Mouse (Mus musculus): ENCODE results near the gene Kcnj5.

Kcnj5 gene

DNA sequence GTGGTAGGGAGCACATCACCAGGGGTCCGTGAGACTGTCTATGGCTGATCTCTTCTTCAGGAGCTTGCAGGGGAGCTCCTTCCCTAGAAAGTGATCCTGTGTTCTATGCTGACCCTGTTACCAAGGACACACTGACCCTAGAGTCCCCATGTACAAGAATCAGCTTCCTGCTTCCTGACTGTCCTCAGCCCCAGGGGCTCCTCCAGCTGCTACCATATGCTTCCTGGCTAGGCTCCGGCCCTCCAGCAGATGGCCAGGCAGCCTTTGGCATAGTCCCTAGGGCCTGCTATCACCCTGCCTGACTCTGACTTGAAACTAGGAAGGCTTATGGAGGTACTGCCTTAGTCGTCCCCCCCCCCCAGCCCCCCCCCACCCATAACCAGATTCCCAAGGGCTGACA, 24.0 kb downstream of the Kcnj5 start:
- no peak for DNase-seq (ENCODE audit: low read depth, low spot score)

DNA sequence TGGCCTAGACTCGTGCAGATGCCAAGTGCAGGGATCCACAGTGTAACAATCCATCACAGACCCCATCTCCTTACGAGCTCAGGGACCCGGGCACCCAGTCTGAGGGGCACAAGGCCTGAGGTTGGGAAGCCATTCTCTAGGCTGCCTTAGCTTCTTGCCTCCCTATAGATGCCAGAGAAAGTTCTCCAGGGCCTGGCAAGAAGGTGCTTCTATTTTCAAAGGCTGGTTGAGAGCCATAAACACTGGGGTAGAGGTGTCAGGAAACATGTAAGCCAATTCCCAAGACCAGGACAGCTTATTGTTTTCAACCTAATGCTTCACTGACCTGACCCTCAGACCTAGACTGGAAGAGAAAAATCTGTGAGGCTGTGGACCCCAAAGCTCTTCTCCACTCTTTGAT, 28.2 kb downstream of the Kcnj5 start:
- DNase-seq (ENCODE audit: low read depth, low spot score): no peak

DNA sequence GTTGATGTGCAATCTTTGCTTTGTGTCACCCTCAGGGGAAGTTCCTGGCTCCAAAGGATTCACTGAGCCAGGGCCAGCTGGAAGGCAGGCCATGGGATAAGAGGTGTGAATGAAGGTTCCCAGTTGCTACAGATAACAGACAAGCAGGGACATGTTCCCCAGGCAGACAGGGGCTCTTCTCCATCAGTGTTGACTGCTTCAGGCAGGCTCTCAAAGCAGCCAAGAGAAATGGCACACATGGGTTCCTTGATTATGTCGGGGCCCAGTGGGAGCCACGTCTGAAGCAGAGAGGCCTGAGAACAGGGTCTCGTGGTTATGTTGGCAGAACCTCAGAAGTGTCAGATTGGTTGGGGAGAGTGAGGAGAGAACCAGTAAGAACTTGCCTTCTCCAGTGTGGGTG, 30.1 kb downstream of the Kcnj5 start:
- no peak for DNase-seq (ENCODE audit: low read depth, low spot score)

DNA sequence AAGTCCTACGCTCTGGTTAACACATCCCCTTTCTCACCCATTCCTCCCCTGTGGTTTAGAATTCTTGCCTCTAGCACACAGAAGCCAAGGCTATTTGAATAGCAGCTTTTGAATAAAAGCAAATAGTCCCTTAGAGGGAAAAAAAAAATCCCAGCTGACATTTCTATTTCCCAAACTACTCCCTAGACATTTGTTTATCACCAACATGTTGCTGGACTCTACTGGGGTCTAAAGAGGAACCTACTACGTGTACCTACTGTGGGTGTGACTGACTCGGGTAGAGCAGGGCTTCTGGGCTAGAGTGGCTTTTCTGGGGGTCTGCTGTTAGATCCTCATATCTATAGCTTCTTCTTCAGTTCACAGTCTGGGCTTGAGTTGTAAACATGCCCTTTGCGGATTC, 31.9 kb downstream of the Kcnj5 start:
- no peak for DNase-seq (ENCODE audit: low read depth, low spot score)

DNA sequence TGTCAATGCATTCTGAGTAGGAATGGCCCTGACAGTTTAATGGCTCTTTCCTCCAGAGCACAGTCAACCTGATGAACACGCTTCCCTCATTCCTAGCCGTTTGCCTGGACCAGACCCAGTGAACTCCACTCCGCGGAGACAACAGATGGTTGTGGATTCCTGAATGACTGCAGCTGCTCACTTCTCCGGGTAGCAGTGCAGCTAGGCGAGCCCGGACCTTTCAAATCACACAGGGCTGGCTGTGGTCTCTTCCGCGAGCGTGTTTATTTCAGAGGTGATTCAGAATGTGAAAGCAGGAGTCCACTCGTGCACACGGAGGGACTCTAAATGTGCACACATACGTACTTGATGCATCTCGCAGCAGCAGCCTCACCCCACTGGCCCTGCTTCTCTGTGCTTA, 32.4 kb downstream of the Kcnj5 start:
- DNase-seq (ENCODE audit: low read depth, low spot score): peak; percentile 48

DNA sequence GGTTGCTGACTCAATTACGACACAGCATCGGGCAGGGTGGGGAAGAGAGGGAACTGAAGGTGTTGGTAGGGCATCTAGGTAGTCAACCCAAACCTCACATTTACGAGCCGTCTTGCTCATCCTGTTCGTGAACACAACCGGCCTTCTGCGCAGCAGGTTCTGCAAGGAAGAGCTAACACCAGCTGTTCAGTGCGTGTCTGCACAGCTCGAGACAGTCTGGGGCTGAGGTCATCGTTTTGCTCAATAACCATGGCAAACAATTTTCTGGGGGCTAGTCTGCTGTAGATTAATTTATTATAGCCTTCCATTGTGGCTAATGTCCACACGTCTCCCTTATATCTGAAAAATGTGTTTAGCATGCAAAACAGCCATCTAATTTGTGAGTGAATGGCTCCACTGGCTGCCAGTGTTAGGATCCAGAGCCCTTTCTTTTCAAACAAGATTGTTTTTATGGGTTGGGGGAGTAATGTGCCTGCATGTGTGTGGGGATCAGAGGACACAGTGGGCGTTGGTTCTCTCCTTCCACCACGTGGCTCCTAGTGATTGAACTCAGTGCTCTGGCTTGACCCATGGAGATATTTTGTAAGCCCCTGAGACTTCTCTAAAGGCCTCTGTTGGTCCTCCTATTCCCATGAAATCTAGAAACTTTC, 41.5 kb downstream of the Kcnj5 start:
- DNase-seq (ENCODE audit: low read depth, low spot score): no peak

DNA sequence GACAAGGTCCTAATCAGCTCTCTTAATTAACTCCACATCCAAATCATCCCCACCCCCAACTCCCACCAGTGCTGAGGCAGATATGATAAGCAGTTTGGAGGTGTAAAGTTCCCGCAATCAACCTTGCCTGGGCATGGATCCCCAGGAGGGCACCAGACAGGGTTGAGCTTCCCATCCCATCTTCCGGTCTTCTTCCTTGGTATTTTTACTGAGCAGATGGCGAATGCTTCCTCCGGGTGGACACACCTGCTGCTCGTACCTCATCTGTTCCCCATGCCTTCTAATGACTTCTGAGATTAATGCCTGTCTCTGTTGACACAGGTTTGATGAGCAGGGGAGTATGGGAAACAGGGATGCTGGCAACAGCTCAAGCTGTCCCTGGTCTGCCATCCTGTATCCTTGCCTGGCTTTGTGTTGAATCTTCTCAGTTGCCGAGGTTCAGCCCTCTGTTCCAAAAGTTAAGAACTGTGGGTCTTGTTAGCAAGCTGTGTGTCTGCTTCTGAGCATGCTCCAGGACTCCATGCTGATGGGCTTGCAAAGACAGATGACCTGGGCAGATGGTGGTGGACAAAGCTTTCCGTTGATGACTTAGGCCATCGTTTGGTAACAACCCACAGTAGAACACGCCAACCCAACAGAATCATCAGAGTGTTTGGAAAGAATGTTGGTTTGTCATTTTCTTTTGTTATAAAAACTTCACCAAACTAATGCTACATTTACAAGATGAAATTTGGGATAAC, 48.9 kb downstream of the Kcnj5 start:
- peak; percentile 15 for DNase-seq (ENCODE audit: low read depth, low spot score)

DNA sequence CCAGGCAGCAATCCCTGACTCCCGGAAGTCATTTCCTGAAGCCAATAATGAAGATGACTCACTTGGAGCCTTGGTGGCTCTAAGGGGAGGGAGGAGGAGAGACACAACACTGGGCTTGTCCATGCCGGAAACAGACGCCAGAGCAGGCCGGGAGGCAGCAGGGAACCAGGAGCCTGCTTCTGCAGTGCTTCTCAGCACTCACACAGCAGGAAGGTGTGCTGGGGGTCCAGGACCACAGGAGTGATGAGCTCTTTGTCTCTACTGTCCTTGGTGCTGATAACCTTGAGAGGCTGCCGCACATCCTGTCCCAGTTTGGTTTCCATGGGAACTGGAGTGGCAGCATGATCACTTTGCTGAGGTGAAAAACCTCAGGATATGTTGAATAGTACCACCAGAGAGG, 51.5 kb downstream of the Kcnj5 start:
- peak; percentile 69 for DNase-seq (ENCODE audit: low read depth, low spot score)

DNA sequence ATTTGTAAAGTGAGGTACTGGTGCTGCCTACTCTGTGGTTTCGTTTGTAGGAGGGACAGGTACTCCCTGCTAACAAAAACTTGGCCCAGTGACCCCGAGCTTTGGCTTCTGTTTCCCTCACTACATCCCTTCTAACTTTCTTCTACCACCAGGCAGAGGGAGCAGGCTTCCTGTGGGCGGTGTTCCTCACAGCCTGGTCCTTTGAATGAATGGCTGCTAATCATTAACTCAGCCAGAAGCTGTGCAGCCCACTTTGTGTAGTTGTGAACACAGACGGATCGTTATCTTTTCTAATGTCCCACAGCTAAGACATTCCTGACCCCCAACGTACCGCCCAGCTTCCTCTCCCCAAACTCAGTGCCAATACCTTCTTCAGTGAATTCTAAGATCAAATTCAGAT, 52.5 kb downstream of the Kcnj5 start:
- no peak for DNase-seq (ENCODE audit: low read depth, low spot score)

DNA sequence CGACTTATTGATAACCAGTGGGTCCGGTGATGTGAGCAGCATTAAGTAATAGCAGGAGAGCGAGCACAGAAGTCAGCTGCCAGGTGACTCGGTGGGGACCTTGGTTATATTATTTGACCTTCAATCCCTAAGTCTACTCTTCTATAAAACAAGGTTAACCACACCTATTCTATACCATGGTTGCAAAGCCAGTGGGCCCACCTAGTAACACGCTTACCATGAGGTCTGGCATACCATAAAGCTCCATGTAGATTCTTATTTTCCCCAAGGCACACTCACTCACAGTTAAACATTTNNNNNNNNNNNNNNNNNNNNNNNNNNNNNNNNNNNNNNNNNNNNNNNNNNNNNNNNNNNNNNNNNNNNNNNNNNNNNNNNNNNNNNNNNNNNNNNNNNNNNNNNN, 60.6 kb downstream of the Kcnj5 start:
- DNase-seq (ENCODE audit: low read depth, low spot score): no peak

DNA sequence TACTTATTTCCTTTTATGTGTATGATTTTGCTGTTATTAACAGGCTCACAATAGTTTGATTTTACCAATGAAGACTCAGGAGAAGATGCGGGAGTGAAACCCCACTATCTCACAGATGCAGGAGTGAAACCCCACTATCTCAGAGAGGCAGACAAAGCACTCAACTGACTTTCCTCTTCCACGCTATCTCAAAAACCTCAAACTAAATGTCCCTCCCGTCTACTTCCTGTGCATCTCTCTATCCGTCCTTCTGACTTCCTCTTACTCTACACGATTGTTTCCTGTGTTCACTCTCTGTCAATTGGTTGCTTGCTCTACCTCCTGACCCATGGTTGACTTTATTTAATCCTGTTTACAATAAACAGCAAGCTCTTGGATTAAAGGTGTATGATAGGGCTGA, 63.7 kb downstream of the Kcnj5 start:
- DNase-seq (ENCODE audit: low read depth, low spot score): no peak

DNA sequence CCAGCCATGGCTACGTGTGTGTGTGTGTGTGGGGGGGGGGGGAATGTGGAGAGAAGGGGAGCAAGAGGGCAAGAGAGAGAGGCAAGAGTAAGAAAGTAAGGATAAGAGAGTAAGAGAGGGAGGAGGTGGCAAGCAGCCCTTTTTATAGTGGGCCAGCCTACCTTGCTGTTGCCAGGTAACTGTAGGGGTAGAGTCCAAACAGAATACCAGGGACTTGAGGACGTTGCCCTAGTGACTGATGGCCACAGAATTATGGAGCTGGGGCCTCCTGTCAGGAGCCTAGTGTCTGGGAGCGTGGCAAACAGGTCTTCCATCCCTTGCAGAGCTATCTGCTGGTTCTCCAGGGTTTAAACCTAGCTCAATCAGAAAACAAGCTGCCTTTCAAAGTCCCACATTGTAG, 64.4 kb downstream of the Kcnj5 start:
- DNase-seq (ENCODE audit: low read depth, low spot score): no peak

DNA sequence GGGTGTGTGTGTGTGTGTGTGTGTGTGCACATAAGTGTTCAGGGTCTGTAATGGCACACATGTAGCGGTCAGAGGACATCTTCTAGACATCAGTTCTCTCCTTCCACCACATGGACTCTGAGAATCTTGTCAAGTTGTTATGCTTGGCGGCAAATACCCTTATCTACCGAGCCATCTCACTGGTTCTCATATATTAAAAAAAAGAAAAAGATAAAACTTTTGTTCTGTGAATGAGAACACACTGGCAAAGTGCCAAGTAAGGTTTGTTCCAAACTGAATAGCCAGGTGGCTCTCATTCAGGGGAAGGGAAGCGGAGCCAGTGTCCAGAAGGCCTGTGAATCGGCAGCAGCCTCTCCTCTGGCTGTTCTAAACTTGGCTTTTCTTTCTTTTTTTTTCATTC, 66.1 kb downstream of the Kcnj5 start:
- DNase-seq (ENCODE audit: low read depth, low spot score): no peak

DNA sequence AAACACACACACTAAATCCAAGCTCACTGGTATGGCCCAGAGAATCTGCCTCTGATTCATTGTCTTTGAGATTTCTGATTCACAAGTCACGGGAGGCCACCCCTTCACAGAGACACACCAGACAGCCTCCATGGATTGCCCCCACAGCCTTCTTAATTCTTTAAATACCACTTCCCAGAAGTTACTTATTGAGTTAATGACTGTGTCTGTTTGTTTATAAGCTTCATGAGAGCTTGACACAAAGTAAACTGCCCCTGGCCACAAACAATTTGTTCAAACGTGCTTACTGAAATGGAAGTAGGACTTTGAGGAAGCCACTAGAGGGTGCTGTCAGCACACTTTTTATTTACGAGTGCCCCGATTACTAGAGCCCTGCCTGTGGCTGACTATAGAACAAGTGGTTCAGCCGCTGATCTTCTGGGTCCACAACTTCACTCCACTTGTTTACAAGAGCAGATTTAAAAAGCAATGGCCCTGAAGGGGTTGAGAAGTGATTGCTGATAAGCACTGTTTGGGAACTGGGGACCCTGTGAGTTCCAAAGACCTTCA, 72.2 kb downstream of the Kcnj5 start:
- DNase-seq (ENCODE audit: low read depth, low spot score): peak; percentile 86
